Mouse (Mus musculus) bone marrow macrophage, adult 2 months (primary cell): ENCODE results near the gene Zbtb48. TPM values are rescaled to one million over a fixed set of nuclear protein-coding genes. Genes with fewer than 3 reads are reported as not detected.

ENCODE experiments used
- H3K27ac ChIP-seq: 2 replicates; pipeline ENCODE4 v1.5.1; 2012; ENCODE audit warnings: low read depth, low read length; ENCODE audit not compliant: insufficient read depth
- H3K4me1 ChIP-seq: 2 replicates; pipeline ENCODE4 v1.6.1; 2012; ENCODE audit warnings: low read length; ENCODE audit not compliant: control insufficient read depth, insufficient read depth
- H3K4me3 ChIP-seq: 2 replicates; pipeline ENCODE4 v1.5.1; 2012; ENCODE audit warnings: mild to moderate bottlenecking, low read length, moderate library complexity; ENCODE audit not compliant: insufficient read depth
- CTCF ChIP-seq: IDR thresholded peaks from 2 replicates; pipeline ENCODE4 v1.5.1; 2012; ENCODE audit warnings: low read depth, mild to moderate bottlenecking, low read length, moderate library complexity
- POLR2A ChIP-seq: IDR thresholded peaks from 2 replicates; pipeline ENCODE4 v1.6.1; 2012; ENCODE audit warnings: mild to moderate bottlenecking, low read depth, low read length, borderline replicate concordance
- polyA plus RNA-seq: library from polyadenylated mRNA; stranded (reverse); fragments of >200 nt; gene quantifications from 2 replicates; pipeline ENCODE4 v1.2.4, GENCODE M21; 2012; ENCODE audit not compliant: missing spikeins, insufficient read depth, insufficient read length

Zbtb48 gene
- polyA plus RNA-seq, 1 experiment, result 7.5 TPM

- H3K4me3 ChIP-seq, result no peak overlapping the region
- peaks cover 9% of the 10 kb centered on the region for H3K4me1 ChIP-seq
- H3K27ac ChIP-seq, result no peak overlapping the region
- no peak for TF ChIP-seq CTCF
- TF ChIP-seq POLR2A, result no peak
Observed at GRCm38 (mm10) chr4:152029997-152030396, 2.5 kb upstream of the Zbtb48 start.

GRCm38 (mm10) chr4:152029087-152029486 lies 1.6 kb upstream of the Zbtb48 start:
- TF ChIP-seq POLR2A (no peak), CTCF (no peak)
- Histone ChIP-seq H3K4me1 (peaks cover 9% of the 10 kb centered on the region), H3K4me3 (no peak overlapping the region), H3K27ac (no peak overlapping the region)

GRCm38 (mm10) chr4:152028456-152028855 lies 985 bp upstream of the Zbtb48 start:
- peaks cover 9% of the 10 kb centered on the region for H3K4me1 ChIP-seq
- no peak overlapping the region for H3K27ac ChIP-seq
- no peak overlapping the region for H3K4me3 ChIP-seq
- TF ChIP-seq CTCF, result no peak

- TF ChIP-seq CTCF, result no peak
- no peak for TF ChIP-seq POLR2A
- H3K4me1 ChIP-seq, result peaks cover 9% of the 10 kb centered on the region
- peak overlapping the region; percentile 29 for H3K27ac ChIP-seq
Observed at GRCm38 (mm10) chr4:152026751-152027508, 541 bp downstream of the Zbtb48 start.

GRCm38 (mm10) chr4:152024525-152024924 lies 2.9 kb downstream of the Zbtb48 start:
- Histone ChIP-seq H3K27ac (no peak overlapping the region), H3K4me3 (no peak overlapping the region), H3K4me1 (peaks cover 9% of the 10 kb centered on the region)
- no peak for TF ChIP-seq POLR2A
- no peak for TF ChIP-seq CTCF

More at GRCm38 (mm10) chr4:152026751-152027508, 541 bp downstream of the Zbtb48 start:
- peak overlapping the region; percentile 75 for H3K4me3 ChIP-seq

GRCm38 (mm10) chr4:152022506-152022905 lies 5.0 kb downstream of the Zbtb48 start:
- no peak for TF ChIP-seq CTCF
- TF ChIP-seq POLR2A, result no peak
- no peak overlapping the region for H3K4me3 ChIP-seq
- H3K27ac ChIP-seq, result no peak overlapping the region
- H3K4me1 ChIP-seq, result peaks cover 5% of the 10 kb centered on the region

- Histone ChIP-seq H3K4me1 (peaks cover 5% of the 10 kb centered on the region), H3K27ac (no peak overlapping the region), H3K4me3 (no peak overlapping the region)
- TF ChIP-seq CTCF (no peak), POLR2A (no peak)
Observed at GRCm38 (mm10) chr4:152021568-152022097, 5.8 kb downstream of the Zbtb48 start.

GRCm38 (mm10) chr4:152020024-152020423 lies 7.4 kb downstream of the Zbtb48 start:
- Histone ChIP-seq H3K4me3 (no peak overlapping the region), H3K27ac (no peak overlapping the region), H3K4me1 (no peaks in the 10 kb centered on the region)
- TF ChIP-seq POLR2A (no peak), CTCF (no peak)

GRCm38 (mm10) chr4:152019073-152019472 lies 8.4 kb downstream of the Zbtb48 start:
- Histone ChIP-seq H3K27ac (no peak overlapping the region), H3K4me1 (no peaks in the 10 kb centered on the region), H3K4me3 (no peak overlapping the region)
- TF ChIP-seq POLR2A, result no peak
- no peak for TF ChIP-seq CTCF

- Histone ChIP-seq H3K4me3 (no peak overlapping the region), H3K4me1 (peaks cover 12% of the 10 kb centered on the region), H3K27ac (no peak overlapping the region)
- TF ChIP-seq POLR2A (no peak), CTCF (no peak)
Observed at GRCm38 (mm10) chr4:152013036-152013813, 14.2 kb downstream of the Zbtb48 start.
